Mouse (Mus musculus): ENCODE measurements around the gene Mrc2. TPM values are rescaled to one million over a fixed set of nuclear protein-coding genes. Genes with fewer than 3 reads are reported as not detected.

Gene Mrc2
- polyA plus RNA-seq, 1 experiment from 2014 or later, result 3.6 TPM

DNA sequence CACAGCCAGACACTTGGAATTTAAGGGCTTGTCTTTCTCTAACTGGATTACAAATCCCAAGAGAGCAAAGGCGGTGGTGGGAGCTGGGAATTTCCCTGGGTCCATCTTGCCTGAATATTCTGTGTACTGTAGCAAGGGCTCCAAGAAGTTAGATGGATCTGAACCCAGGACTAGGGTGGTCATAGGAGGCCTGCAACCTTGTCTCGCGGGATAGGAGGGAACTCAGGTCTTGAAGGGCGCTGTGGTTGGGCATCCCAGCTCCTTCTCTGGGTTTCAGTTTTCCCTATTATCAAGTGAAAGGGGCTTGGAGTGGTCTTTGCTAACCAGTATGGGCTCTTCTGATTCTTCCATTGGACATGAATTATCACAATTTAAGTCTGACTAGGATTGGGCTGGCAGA is 23.7 kb downstream of the Mrc2 start:
- no peak overlapping the region for H3K27ac ChIP-seq (ENCODE audit: low read length)
- no peak for ATAC-seq
- 98% methylated on average over 4 of the region's 4 CpGs for WGBS
- no peaks in the 10 kb centered on the region for H3K9me3 ChIP-seq (ENCODE audit: control insufficient read depth, low read length)
- H3K4me2 ChIP-seq (ENCODE audit: low read length), result no peak overlapping the region
- no peak overlapping the region for H3K9ac ChIP-seq (replicated peaks; ENCODE audit: low read depth, low read length)
- no peaks in the 10 kb centered on the region for H3K27me3 ChIP-seq (replicated peaks; ENCODE audit: control insufficient read depth, insufficient read depth, low read length)
- H3K36me3 ChIP-seq (ENCODE audit: control insufficient read depth, insufficient read depth), result no peaks in the 10 kb centered on the region
- no peak overlapping the region for H3K4me3 ChIP-seq (replicated peaks; ENCODE audit: low read length)
- peaks cover 18% of the 10 kb centered on the region for H3K4me1 ChIP-seq (replicated peaks; ENCODE audit: control insufficient read depth, insufficient read depth, low read length)

DNA sequence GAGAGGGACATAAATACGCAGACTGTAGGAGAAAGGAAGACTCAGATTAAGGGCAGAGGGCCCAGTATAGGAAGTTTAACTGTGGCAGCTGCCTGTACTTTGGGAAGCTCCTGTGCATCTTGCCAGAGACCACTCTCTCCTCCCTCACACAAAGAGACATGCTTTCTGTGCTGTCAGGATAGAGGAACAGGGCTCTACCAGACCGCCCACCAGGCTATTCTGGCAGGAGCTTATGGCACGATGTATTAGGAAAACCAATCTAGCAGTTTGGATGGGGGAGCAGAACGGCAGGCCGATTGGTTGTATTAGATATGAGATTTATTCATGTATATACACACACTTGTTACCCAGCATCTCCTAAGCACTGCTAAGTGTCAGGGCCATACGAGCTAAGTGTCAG is 25.3 kb downstream of the Mrc2 start:
- H3K4me2 ChIP-seq (ENCODE audit: low read length), result no peak overlapping the region
- H3K4me3 ChIP-seq (replicated peaks; ENCODE audit: low read length), result no peak overlapping the region
- H3K36me3 ChIP-seq (ENCODE audit: control insufficient read depth, insufficient read depth), result no peaks in the 10 kb centered on the region
- no peak overlapping the region for H3K9ac ChIP-seq (replicated peaks; ENCODE audit: low read depth, low read length)
- no peak for ATAC-seq
- H3K4me1 ChIP-seq (replicated peaks; ENCODE audit: control insufficient read depth, insufficient read depth, low read length), result peaks cover 11% of the 10 kb centered on the region
- H3K9me3 ChIP-seq (ENCODE audit: control insufficient read depth, low read length), result no peaks in the 10 kb centered on the region
- WGBS, result 95% methylated on average over 6 of the region's 6 CpGs
- H3K27me3 ChIP-seq (replicated peaks; ENCODE audit: control insufficient read depth, insufficient read depth, low read length), result no peaks in the 10 kb centered on the region
- H3K27ac ChIP-seq (ENCODE audit: low read length), result no peak overlapping the region

DNA sequence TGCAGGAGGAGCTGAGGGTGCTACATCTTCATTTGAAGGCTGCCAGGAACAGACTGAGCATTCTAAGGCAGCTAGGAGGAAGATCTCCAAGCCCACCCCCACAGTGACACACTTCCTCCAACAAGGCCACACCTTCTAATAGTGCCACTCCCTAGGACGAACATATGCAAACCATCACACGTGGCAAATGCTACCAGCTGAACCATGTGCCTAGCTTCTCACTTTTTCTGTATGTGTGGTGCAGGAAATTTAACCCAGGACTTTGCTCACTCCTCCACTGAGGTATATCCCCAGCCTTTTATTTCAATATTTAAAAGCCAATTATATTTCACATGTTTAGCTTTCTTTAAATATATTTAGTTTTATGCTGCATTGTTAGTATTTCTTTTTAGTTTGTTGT is 28.6 kb downstream of the Mrc2 start:
- Histone ChIP-seq H3K9me3 (ENCODE audit: control insufficient read depth, low read length) (no peaks in the 10 kb centered on the region), H3K27me3 (replicated peaks; ENCODE audit: control insufficient read depth, insufficient read depth, low read length) (no peaks in the 10 kb centered on the region), H3K27ac (ENCODE audit: low read length) (no peak overlapping the region), H3K4me3 (replicated peaks; ENCODE audit: low read length) (no peak overlapping the region), H3K4me2 (ENCODE audit: low read length) (no peak overlapping the region), H3K4me1 (replicated peaks; ENCODE audit: control insufficient read depth, insufficient read depth, low read length) (no peaks in the 10 kb centered on the region), H3K9ac (replicated peaks; ENCODE audit: low read depth, low read length) (no peak overlapping the region), H3K36me3 (ENCODE audit: control insufficient read depth, insufficient read depth) (no peaks in the 10 kb centered on the region)
- no peak for ATAC-seq
- WGBS, result 74% methylated on average over 2 of the region's 2 CpGs

DNA sequence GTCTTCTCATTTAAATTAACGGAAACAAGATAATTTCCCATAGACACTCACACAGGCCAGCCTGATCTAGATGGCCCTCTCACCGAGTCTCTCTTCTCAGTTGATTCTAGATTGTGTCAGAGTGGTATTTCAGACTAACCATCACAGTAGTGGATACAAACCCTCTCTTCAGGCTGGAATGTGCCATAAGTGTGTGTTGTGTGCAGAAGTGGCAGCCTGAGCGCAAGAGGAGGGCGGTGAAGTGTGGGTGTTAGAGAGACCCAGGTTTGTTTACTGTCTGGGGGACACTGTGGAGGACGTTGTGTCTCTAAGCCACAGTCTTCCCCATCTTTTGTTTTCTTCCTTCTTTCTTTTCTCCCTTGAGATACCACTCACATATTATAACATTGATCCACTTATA is 31.1 kb downstream of the Mrc2 start:
- no peaks in the 10 kb centered on the region for H3K4me1 ChIP-seq (replicated peaks; ENCODE audit: control insufficient read depth, insufficient read depth, low read length)
- no peak overlapping the region for H3K9ac ChIP-seq (replicated peaks; ENCODE audit: low read depth, low read length)
- no peak for ATAC-seq
- WGBS, result 86% methylated on average over 5 of the region's 5 CpGs
- no peak overlapping the region for H3K4me3 ChIP-seq (replicated peaks; ENCODE audit: low read length)
- H3K27ac ChIP-seq (ENCODE audit: low read length), result no peak overlapping the region
- H3K36me3 ChIP-seq (ENCODE audit: control insufficient read depth, insufficient read depth), result no peaks in the 10 kb centered on the region
- H3K27me3 ChIP-seq (replicated peaks; ENCODE audit: control insufficient read depth, insufficient read depth, low read length), result no peaks in the 10 kb centered on the region
- no peak overlapping the region for H3K4me2 ChIP-seq (ENCODE audit: low read length)
- H3K9me3 ChIP-seq (ENCODE audit: control insufficient read depth, low read length), result no peaks in the 10 kb centered on the region

DNA sequence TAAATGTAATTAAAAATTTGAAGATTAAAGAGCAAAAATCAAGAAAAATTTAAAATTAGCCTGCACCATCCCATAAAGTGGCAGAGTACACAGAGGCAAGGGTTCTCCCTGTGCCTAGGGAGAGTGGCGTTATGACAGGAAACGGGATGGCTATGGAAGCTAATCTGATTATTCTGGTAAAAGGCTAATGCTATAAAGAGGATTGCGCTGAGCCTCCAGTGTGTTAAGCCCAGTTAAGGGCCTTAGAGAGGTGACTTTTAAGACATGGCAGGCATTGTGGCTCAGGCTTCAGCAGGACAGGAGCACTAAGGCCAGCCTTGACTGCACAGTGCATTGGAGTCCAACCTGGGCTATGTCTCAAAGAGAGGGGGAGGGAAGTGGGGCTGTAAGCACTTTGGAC is 34.7 kb downstream of the Mrc2 start:
- no peak overlapping the region for H3K4me2 ChIP-seq (ENCODE audit: low read length)
- no peaks in the 10 kb centered on the region for H3K36me3 ChIP-seq (ENCODE audit: control insufficient read depth, insufficient read depth)
- H3K4me3 ChIP-seq (replicated peaks; ENCODE audit: low read length), result no peak overlapping the region
- peaks cover 3% of the 10 kb centered on the region for H3K4me1 ChIP-seq (replicated peaks; ENCODE audit: control insufficient read depth, insufficient read depth, low read length)
- no peaks in the 10 kb centered on the region for H3K27me3 ChIP-seq (replicated peaks; ENCODE audit: control insufficient read depth, insufficient read depth, low read length)
- no peak overlapping the region for H3K27ac ChIP-seq (ENCODE audit: low read length)
- H3K9ac ChIP-seq (replicated peaks; ENCODE audit: low read depth, low read length), result no peak overlapping the region
- ATAC-seq, result no peak
- no peaks in the 10 kb centered on the region for H3K9me3 ChIP-seq (ENCODE audit: control insufficient read depth, low read length)
- 84% methylated on average over 3 of the region's 3 CpGs for WGBS

DNA sequence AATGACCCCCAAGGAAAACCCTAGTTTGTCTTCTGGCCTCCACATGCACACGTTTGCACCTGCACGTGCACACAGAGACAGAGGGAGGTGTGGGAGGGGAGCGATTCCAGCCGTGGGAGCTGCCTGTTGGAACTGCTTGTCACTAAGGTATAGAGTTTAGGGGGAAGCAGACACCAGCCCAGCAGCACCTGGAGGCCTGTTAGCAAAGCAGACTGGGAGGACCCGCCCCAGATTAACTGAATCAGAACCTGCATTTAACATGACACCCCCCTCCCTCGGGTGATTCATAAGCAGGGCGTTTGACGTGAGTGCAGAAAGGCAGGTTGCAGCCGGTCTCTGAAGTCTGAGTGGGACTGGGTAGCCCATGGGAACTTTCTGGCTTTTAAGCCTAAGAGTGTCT is 37.5 kb downstream of the Mrc2 start:
- Histone ChIP-seq H3K4me1 (replicated peaks; ENCODE audit: control insufficient read depth, insufficient read depth, low read length) (peaks cover 7% of the 10 kb centered on the region), H3K9ac (replicated peaks; ENCODE audit: low read depth, low read length) (no peak overlapping the region), H3K27ac (ENCODE audit: low read length) (no peak overlapping the region), H3K36me3 (ENCODE audit: control insufficient read depth, insufficient read depth) (no peaks in the 10 kb centered on the region), H3K4me3 (replicated peaks; ENCODE audit: low read length) (no peak overlapping the region), H3K4me2 (ENCODE audit: low read length) (no peak overlapping the region), H3K9me3 (ENCODE audit: control insufficient read depth, low read length) (no peaks in the 10 kb centered on the region), H3K27me3 (replicated peaks; ENCODE audit: control insufficient read depth, insufficient read depth, low read length) (no peaks in the 10 kb centered on the region)
- ATAC-seq, result no peak
- 77% methylated on average over 9 of the region's 9 CpGs for WGBS

GRCm38 (mm10) chr11:105331129-105331528 is 38.7 kb downstream of the Mrc2 start:
- Histone ChIP-seq H3K4me1 (replicated peaks; ENCODE audit: control insufficient read depth, insufficient read depth, low read length) (peaks cover 7% of the 10 kb centered on the region), H3K4me3 (replicated peaks; ENCODE audit: low read length) (no peak overlapping the region), H3K27ac (ENCODE audit: low read length) (no peak overlapping the region), H3K36me3 (ENCODE audit: control insufficient read depth, insufficient read depth) (no peaks in the 10 kb centered on the region), H3K27me3 (replicated peaks; ENCODE audit: control insufficient read depth, insufficient read depth, low read length) (no peaks in the 10 kb centered on the region), H3K9me3 (ENCODE audit: control insufficient read depth, low read length) (no peaks in the 10 kb centered on the region), H3K9ac (replicated peaks; ENCODE audit: low read depth, low read length) (no peak overlapping the region), H3K4me2 (ENCODE audit: low read length) (no peak overlapping the region)
- WGBS, result 94% methylated on average over 3 of the region's 3 CpGs
- ATAC-seq, result no peak

- Histone ChIP-seq H3K27me3 (replicated peaks; ENCODE audit: control insufficient read depth, insufficient read depth, low read length) (no peaks in the 10 kb centered on the region), H3K4me1 (replicated peaks; ENCODE audit: control insufficient read depth, insufficient read depth, low read length) (peaks cover 7% of the 10 kb centered on the region), H3K9me3 (ENCODE audit: control insufficient read depth, low read length) (no peaks in the 10 kb centered on the region), H3K4me3 (replicated peaks; ENCODE audit: low read length) (no peak overlapping the region), H3K9ac (replicated peaks; ENCODE audit: low read depth, low read length) (no peak overlapping the region), H3K27ac (ENCODE audit: low read length) (no peak overlapping the region), H3K4me2 (ENCODE audit: low read length) (no peak overlapping the region), H3K36me3 (ENCODE audit: control insufficient read depth, insufficient read depth) (no peaks in the 10 kb centered on the region)
- no peak for ATAC-seq
- 47% methylated on average over 10 of the region's 10 CpGs for WGBS
Observed at GRCm38 (mm10) chr11:105331732-105332131, 39.3 kb downstream of the Mrc2 start.

DNA sequence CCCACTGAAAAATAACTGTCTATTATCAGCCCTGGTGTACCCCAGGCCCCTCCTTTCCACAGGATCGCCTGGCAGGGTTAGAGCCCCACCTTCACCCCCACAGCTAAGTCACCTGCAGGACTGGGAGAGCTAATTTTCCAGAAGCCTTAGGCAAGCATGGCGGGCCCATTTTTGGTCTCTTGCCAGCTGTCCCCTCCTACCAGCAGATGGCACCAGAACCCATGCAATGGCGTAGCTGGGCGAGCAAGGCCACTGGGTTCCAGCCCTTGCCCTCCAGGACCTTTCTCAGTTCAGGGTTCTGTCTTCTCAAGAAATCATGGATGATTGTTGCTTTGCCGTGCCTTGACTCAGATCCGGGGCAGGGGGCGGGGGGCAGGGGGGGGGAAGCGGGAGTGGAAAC is 40.0 kb downstream of the Mrc2 start:
- no peak overlapping the region for H3K9ac ChIP-seq (replicated peaks; ENCODE audit: low read depth, low read length)
- H3K4me3 ChIP-seq (replicated peaks; ENCODE audit: low read length), result no peak overlapping the region
- no peaks in the 10 kb centered on the region for H3K27me3 ChIP-seq (replicated peaks; ENCODE audit: control insufficient read depth, insufficient read depth, low read length)
- peak; percentile 20; the same call in 1 of the 2 replicates for ATAC-seq
- peaks cover 7% of the 10 kb centered on the region for H3K4me1 ChIP-seq (replicated peaks; ENCODE audit: control insufficient read depth, insufficient read depth, low read length)
- WGBS, result 64% methylated on average over 8 of the region's 8 CpGs
- H3K27ac ChIP-seq (ENCODE audit: low read length), result no peak overlapping the region
- no peak overlapping the region for H3K4me2 ChIP-seq (ENCODE audit: low read length)
- no peaks in the 10 kb centered on the region for H3K9me3 ChIP-seq (ENCODE audit: control insufficient read depth, low read length)
- H3K36me3 ChIP-seq (ENCODE audit: control insufficient read depth, insufficient read depth), result no peaks in the 10 kb centered on the region

GRCm38 (mm10) chr11:105333867-105334670 is 41.6 kb downstream of the Mrc2 start:
- Histone ChIP-seq H3K4me1 (replicated peaks; ENCODE audit: control insufficient read depth, insufficient read depth, low read length) (peaks cover 7% of the 10 kb centered on the region), H3K9ac (replicated peaks; ENCODE audit: low read depth, low read length) (no peak overlapping the region), H3K4me2 (ENCODE audit: low read length) (no peak overlapping the region), H3K9me3 (ENCODE audit: control insufficient read depth, low read length) (no peaks in the 10 kb centered on the region), H3K27me3 (replicated peaks; ENCODE audit: control insufficient read depth, insufficient read depth, low read length) (no peaks in the 10 kb centered on the region), H3K27ac (ENCODE audit: low read length) (no peak overlapping the region), H3K36me3 (ENCODE audit: control insufficient read depth, insufficient read depth) (no peaks in the 10 kb centered on the region), H3K4me3 (replicated peaks; ENCODE audit: low read length) (no peak overlapping the region)
- WGBS, result 34% methylated on average over 8 of the region's 8 CpGs
- ATAC-seq, result peak; percentile 38; the same call in 1 of the 2 replicates

All from forebrain, embryonic 16.5 days (tissue).